Comparison of ENCODE assay signal across 8 mouse cellular contexts in the genomic region with DNA sequence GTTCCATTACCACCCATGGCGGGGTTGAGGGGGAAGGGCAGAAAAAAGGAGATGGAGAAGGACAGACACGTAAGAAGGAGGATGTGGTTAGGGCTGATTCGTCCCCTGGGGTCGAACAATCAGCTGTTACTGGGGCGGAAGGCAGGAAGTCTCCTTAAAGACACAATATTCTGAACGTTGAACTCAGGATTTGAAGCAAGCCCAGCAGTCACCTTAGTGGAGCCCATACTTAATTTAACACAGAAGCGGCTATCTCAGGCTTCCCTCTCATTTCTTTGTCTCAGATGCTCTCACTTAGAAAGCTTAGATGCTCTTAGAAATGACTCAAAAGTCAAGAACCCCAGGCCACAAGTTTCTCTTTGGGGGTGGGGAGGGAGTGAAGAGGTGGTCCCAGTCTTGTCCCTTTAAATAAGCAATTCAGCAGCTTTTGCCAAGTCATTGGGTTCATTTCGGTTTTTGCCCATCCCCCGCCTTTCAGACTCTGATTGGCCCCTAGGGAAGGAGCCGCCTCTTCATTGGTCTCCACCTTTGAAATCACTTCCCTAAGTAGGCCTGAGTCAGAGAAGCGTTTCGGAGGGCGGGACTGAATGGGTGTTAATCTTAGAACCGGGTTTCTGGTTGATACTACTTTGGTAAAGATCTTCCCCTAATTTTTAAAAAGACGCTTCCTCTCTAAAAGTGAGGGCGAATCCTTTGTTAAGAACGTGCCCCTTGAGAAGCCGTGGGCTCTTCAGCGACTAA. TPM values are rescaled to one million over a fixed set of nuclear protein-coding genes. Genes with fewer than 3 reads are reported as not detected.
DNase-seq lines count a peak whose midpoint lies in the region; ATAC-seq and TF ChIP-seq lines count a peak whose summit lies in the region.

No protein-coding gene starts in this region.

- H3K4me3 ChIP-seq in hindbrain, embryonic 12.5 days, result peak overlapping the region; percentile 78
- H3K4me3 ChIP-seq in lung, postnatal 0 days (ENCODE audit: low read depth, low read length), result peak overlapping the region; percentile 40

- peak; percentile 91 for TF ChIP-seq EP300 in lung, postnatal 0 days (IDR thresholded peaks at IDR 0.05)

- no peaks in the 10 kb centered on the region for H3K27me3 ChIP-seq in hindbrain, embryonic 12.5 days
- no peaks in the 10 kb centered on the region for H3K27me3 ChIP-seq in lung, postnatal 0 days (replicated peaks; ENCODE audit: insufficient read depth, low read length)

- no peak for TF ChIP-seq CTCF in lung, postnatal 0 days (IDR thresholded peaks at IDR 0.05)

- ATAC-seq in hindbrain, embryonic 12.5 days (ENCODE audit: low FRiP score), result no peak
- peak; percentile 46 for ATAC-seq in lung, postnatal 0 days

- peak overlapping the region; percentile 81 for H3K27ac ChIP-seq in hindbrain, embryonic 12.5 days
- H3K27ac ChIP-seq in lung, postnatal 0 days (ENCODE audit: low read length), result peak overlapping the region; percentile 98

- no peaks in the 10 kb centered on the region for H3K9me3 ChIP-seq in hindbrain, embryonic 12.5 days (replicated peaks)
- H3K9me3 ChIP-seq in lung, postnatal 0 days (ENCODE audit: low read length), result no peaks in the 10 kb centered on the region

- H3K4me1 ChIP-seq in hindbrain, embryonic 12.5 days, result peaks cover 32% of the 10 kb centered on the region
- peaks cover 11% of the 10 kb centered on the region; the same call in 1 of the 2 replicates for H3K4me1 ChIP-seq in lung, postnatal 0 days (ENCODE audit: insufficient read depth, low read depth, low read length)

- DNase-seq in NIH3T3 (ENCODE audit: low read depth), result peak; percentile 96
- peak; percentile 93 for DNase-seq in cerebellum, adult 9-11 months
- DNase-seq in frontal cortex, adult 2 months (ENCODE audit: extremely low spot score in 1 of 2, low spot score in 1 of 2), result peak; percentile 93 to 96
- DNase-seq in layer of hippocampus, postnatal 10 days (ENCODE audit: low spot score in 2 of 2), result peak; percentile 82 to 87
- DNase-seq in lung, postnatal 0 days (ENCODE audit: low spot score), result peak; percentile 99
- DNase-seq in ovary, postnatal 10 days (ENCODE audit: low spot score), result peak; percentile 55
- DNase-seq in thymus, postnatal 0 days (ENCODE audit: low spot score), result peak; percentile 94

- H3K9ac ChIP-seq in hindbrain, embryonic 12.5 days, result peak overlapping the region; percentile 40; the same call in 1 of the 2 replicates
- H3K9ac ChIP-seq in lung, postnatal 0 days (replicated peaks; ENCODE audit: low read depth), result peak overlapping the region; percentile 46

- H3K36me3 ChIP-seq in hindbrain, embryonic 12.5 days, result peaks cover 7% of the 10 kb centered on the region
- peaks cover 7% of the 10 kb centered on the region; the same call in 1 of the 2 replicates for H3K36me3 ChIP-seq in lung, postnatal 0 days (ENCODE audit: insufficient read depth, low read length)

- whole genome bisulfite sequencing in hindbrain, embryonic 12.5 days, result 2% methylated on average over 19 of the region's 19 CpGs
- WGBS in lung, postnatal 0 days, result 2% methylated on average over 19 of the region's 19 CpGs

- peak overlapping the region; percentile 98 for H3K4me2 ChIP-seq in hindbrain, embryonic 12.5 days (replicated peaks)
- H3K4me2 ChIP-seq in lung, postnatal 0 days (replicated peaks; ENCODE audit: low read depth, low read length), result peak overlapping the region; percentile 79

RNA-seq across cellular contexts. Expression of a gene that starts 1.2 kb away (rescaled TPM):
- polyA plus RNA-seq in frontal cortex, adult 2 months (2012; rRNA removed), result 0.84 and 1.3 TPM in 2 replicates
- polyA plus RNA-seq in hindbrain, embryonic 12.5 days (2016; fragmentation: Nextera tagmentation; extraction: Ambion mirVana), result 11.6 and 13.0 TPM in 2 replicates
- under 1 TPM; 0.31 to 0.73 TPM for total RNA-seq in layer of hippocampus, postnatal 10 days (2021)
- polyA plus RNA-seq in lung, postnatal 0 days (2015; fragmentation: Nextera tagmentation; extraction: Ambion mirVana), result 6.1 and 8.7 TPM in 2 replicates
- 9.7 and 13.8 TPM in 2 replicates for polyA plus RNA-seq in thymus, postnatal 0 days (2015; fragmentation: Nextera tagmentation; extraction: Ambion mirVana)

RNA-seq across cellular contexts. Expression of a gene that starts 5.8 kb away (rescaled TPM):
- 13.2 and 14.4 TPM in 2 replicates for polyA plus RNA-seq in frontal cortex, adult 2 months (2012; rRNA removed)
- 9.3 and 9.6 TPM in 2 replicates for polyA plus RNA-seq in hindbrain, embryonic 12.5 days (2016; fragmentation: Nextera tagmentation; extraction: Ambion mirVana)
- total RNA-seq in layer of hippocampus, postnatal 10 days (2021), result 10 to 100 TPM; 18.7 to 18.9 TPM
- 5.9 and 7.2 TPM in 2 replicates for polyA plus RNA-seq in lung, postnatal 0 days (2015; fragmentation: Nextera tagmentation; extraction: Ambion mirVana)
- polyA plus RNA-seq in thymus, postnatal 0 days (2015; fragmentation: Nextera tagmentation; extraction: Ambion mirVana), result 5.7 and 5.9 TPM in 2 replicates

RNA-seq across cellular contexts. Expression of a gene that starts 20.9 kb away (rescaled TPM):
- 0.10 and 0.11 TPM in 2 replicates for polyA plus RNA-seq in frontal cortex, adult 2 months (2012; rRNA removed)
- not detected in 2 replicates for polyA plus RNA-seq in hindbrain, embryonic 12.5 days (2016; fragmentation: Nextera tagmentation; extraction: Ambion mirVana)
- under 1 TPM; 0.49 to 0.64 TPM for total RNA-seq in layer of hippocampus, postnatal 10 days (2021)
- polyA plus RNA-seq in lung, postnatal 0 days (2015; fragmentation: Nextera tagmentation; extraction: Ambion mirVana), result 0.14 and 0.19 TPM in 2 replicates
- 0.10 TPM in 1 of 2 replicates, not detected in the other for polyA plus RNA-seq in thymus, postnatal 0 days (2015; fragmentation: Nextera tagmentation; extraction: Ambion mirVana)

RNA-seq across cellular contexts. Expression of a gene that starts 26.3 kb away (rescaled TPM):
- 86.2 and 95.8 TPM in 2 replicates for polyA plus RNA-seq in frontal cortex, adult 2 months (2012; rRNA removed)
- polyA plus RNA-seq in hindbrain, embryonic 12.5 days (2016; fragmentation: Nextera tagmentation; extraction: Ambion mirVana), result 68.9 and 74.2 TPM in 2 replicates
- total RNA-seq in layer of hippocampus, postnatal 10 days (2021), result 100 to 1,000 TPM; 113 to 123 TPM
- polyA plus RNA-seq in lung, postnatal 0 days (2015; fragmentation: Nextera tagmentation; extraction: Ambion mirVana), result 19.7 and 22.5 TPM in 2 replicates
- polyA plus RNA-seq in thymus, postnatal 0 days (2015; fragmentation: Nextera tagmentation; extraction: Ambion mirVana), result 39.2 and 40.0 TPM in 2 replicates

RNA-seq across cellular contexts. Expression of a gene that starts 37.8 kb away (rescaled TPM):
- 33.0 and 33.1 TPM in 2 replicates for polyA plus RNA-seq in frontal cortex, adult 2 months (2012; rRNA removed)
- 111 and 121 TPM in 2 replicates for polyA plus RNA-seq in hindbrain, embryonic 12.5 days (2016; fragmentation: Nextera tagmentation; extraction: Ambion mirVana)
- 10 to 100 TPM; 30.8 to 38.9 TPM for total RNA-seq in layer of hippocampus, postnatal 10 days (2021)
- polyA plus RNA-seq in lung, postnatal 0 days (2015; fragmentation: Nextera tagmentation; extraction: Ambion mirVana), result 58.0 and 64.2 TPM in 2 replicates
- 44.9 and 47.7 TPM in 2 replicates for polyA plus RNA-seq in thymus, postnatal 0 days (2015; fragmentation: Nextera tagmentation; extraction: Ambion mirVana)
